Mouse (Mus musculus): ENCODE measurements around the gene Zfp212.

The Zfp212 gene

GRCm38 (mm10) chr6:47920447-47921340, at the start of gene Zfp212:
Gene Zfp212 (plus strand): TSS chr6:47920476.
- peak; percentile 88 for DNase-seq

GRCm38 (mm10) chr6:47872266-47872665, 48.0 kb upstream of the Zfp212 start:
- DNase-seq, result no peak

GRCm38 (mm10) chr6:47877058-47877457, 43.2 kb upstream of the Zfp212 start, which contains the start of gene Zfp282:
Gene Zfp282 (plus strand): TSS chr6:47877204.
- DNase-seq, result no peak

GRCm38 (mm10) chr6:47877461-47878132, 42.7 kb upstream of the Zfp212 start:
- DNase-seq, result peak; percentile 93

GRCm38 (mm10) chr6:47878133-47878514, 42.2 kb upstream of the Zfp212 start:
- DNase-seq, result peak; percentile 15

GRCm38 (mm10) chr6:47878593-47878992, 41.7 kb upstream of the Zfp212 start:
- peak; percentile 14 for DNase-seq

GRCm38 (mm10) chr6:47879049-47879716, 41.1 kb upstream of the Zfp212 start:
- DNase-seq, result no peak

- DNase-seq, result no peak
These were observed 40.1 kb upstream of the Zfp212 start for GRCm38 (mm10) chr6:47880166-47880565.

- DNase-seq, result no peak
These were observed 31.4 kb upstream of the Zfp212 start for GRCm38 (mm10) chr6:47888812-47889383.

- DNase-seq, result no peak
These were observed 20.9 kb upstream of the Zfp212 start for GRCm38 (mm10) chr6:47899416-47899815.

- peak; percentile 81 for DNase-seq
These were observed 16.7 kb upstream of the Zfp212 start for GRCm38 (mm10) chr6:47903587-47903986.

- no peak for DNase-seq
These were observed 15.9 kb upstream of the Zfp212 start for GRCm38 (mm10) chr6:47904361-47904760.

- DNase-seq, result no peak
These were observed 15.2 kb upstream of the Zfp212 start for GRCm38 (mm10) chr6:47904917-47905695.

- no peak for DNase-seq
These were observed 13.9 kb upstream of the Zfp212 start for GRCm38 (mm10) chr6:47906326-47906725.

- no peak for DNase-seq
These were observed 11.3 kb upstream of the Zfp212 start for GRCm38 (mm10) chr6:47909007-47909406.

- DNase-seq, result no peak
These were observed 8.6 kb upstream of the Zfp212 start for GRCm38 (mm10) chr6:47911650-47912049.

- DNase-seq, result no peak
These were observed 7.3 kb upstream of the Zfp212 start for GRCm38 (mm10) chr6:47912991-47913390.

GRCm38 (mm10) chr6:47917051-47917450, 3.2 kb upstream of the Zfp212 start:
- DNase-seq, result no peak

GRCm38 (mm10) chr6:47918768-47919274, 1.5 kb upstream of the Zfp212 start:
- no peak for DNase-seq

GRCm38 (mm10) chr6:47919646-47920446, 430 bp upstream of the Zfp212 start:
- DNase-seq, result no peak

- no peak for DNase-seq
These were observed 22.2 kb downstream of the Zfp212 start for GRCm38 (mm10) chr6:47942461-47942860.
